Mouse (Mus musculus) MEL (cell line): ENCODE results near the gene Igdcc3.

ENCODE experiments used
- CTCF ChIP-seq, 3 experiments: IDR thresholded peaks in 2 of 3; conservative IDR thresholded peaks in 1 of 3; 2 replicates each; pipeline ENCODE4 v1.5.1; 2011 to 2012; ENCODE audit warnings: low read length in 3 of 3, low read depth in 2 of 3, mild to moderate bottlenecking in 2 of 3, improper control_type of control experiment in 1 of 3, inconsistent platforms in 1 of 3, mixed read lengths in 1 of 3, moderate library complexity in 1 of 3; ENCODE audit not compliant: control insufficient read depth in 1 of 3, insufficient read depth in 1 of 3, poor library complexity in 1 of 3, severe bottlenecking in 1 of 3
- EP300 ChIP-seq, 2 experiments: IDR thresholded peaks; 2 replicates each; pipeline ENCODE4 v1.6.1; 2011; ENCODE audit warnings: improper control_type of control experiment in 2 of 2, low read length in 2 of 2, low read depth in 1 of 2, mild to moderate bottlenecking in 1 of 2
- MYB ChIP-seq: IDR thresholded peaks from 2 replicates; pipeline ENCODE4 v1.6.1; 2011; ENCODE audit warnings: mild to moderate bottlenecking, low read depth, low read length, improper control_type of control experiment
- NRF1 ChIP-seq: IDR thresholded peaks from 2 replicates; pipeline ENCODE4 v1.6.1; 2014; ENCODE audit warnings: low read depth, mild to moderate bottlenecking, inconsistent platforms, low read length, improper control_type of control experiment, moderate library complexity; ENCODE audit not compliant: poor library complexity, insufficient read depth, severe bottlenecking
- POLR2A ChIP-seq, 2 experiments: IDR thresholded peaks; 2 replicates each; pipeline ENCODE4 v1.6.1; 2011 to 2012; ENCODE audit warnings: low read length in 2 of 2, mild to moderate bottlenecking in 2 of 2, control low read depth in 1 of 2, improper control_type of control experiment in 1 of 2, low read depth in 1 of 2, moderate library complexity in 1 of 2; ENCODE audit not compliant: control insufficient read depth in 1 of 2, insufficient read depth in 1 of 2, poor library complexity in 1 of 2
- RCOR1 ChIP-seq: IDR thresholded peaks from 2 replicates; pipeline ENCODE4 v1.6.1; 2012; ENCODE audit warnings: low read depth, mild to moderate bottlenecking, inconsistent platforms, low read length, improper control_type of control experiment
- USF1 ChIP-seq: IDR thresholded peaks from 2 replicates; pipeline ENCODE4 v1.6.1; 2014; ENCODE audit warnings: low read depth, mild to moderate bottlenecking, inconsistent platforms, low read length, improper control_type of control experiment, moderate library complexity
- ZC3H11A ChIP-seq: IDR thresholded peaks from 2 replicates; pipeline ENCODE4 v1.6.1; 2012; ENCODE audit warnings: low read depth, mild to moderate bottlenecking, inconsistent platforms, low read length, improper control_type of control experiment
- ZMIZ1 ChIP-seq: IDR thresholded peaks from 2 replicates; pipeline ENCODE4 v1.6.1; 2012; ENCODE audit warnings: low read depth, mild to moderate bottlenecking, inconsistent platforms, low read length, improper control_type of control experiment, moderate library complexity

GRCm38 (mm10) chr9:65172654-65173053, 31.7 kb downstream of the Igdcc3 start:
- TF ChIP-seq USF1 (no peak), ZC3H11A (no peak), RCOR1 (no peak), NRF1 (no peak), CTCF (IDR thresholded peaks at IDR 0.05 in 2 of 3, conservative IDR thresholded peaks at IDR 0.05 in 1 of 3; ENCODE audit: control insufficient read depth in 1 of 3, insufficient read depth in 1 of 3, low read depth in 2 of 3, low read length in 3 of 3, poor library complexity in 1 of 3, severe bottlenecking in 1 of 3) (no peak), POLR2A (IDR thresholded peaks at IDR 0.05; ENCODE audit: control insufficient read depth in 1 of 2, insufficient read depth in 1 of 2, low read depth in 1 of 2, low read length in 2 of 2, poor library complexity in 1 of 2) (no peak), ZMIZ1 (no peak), EP300 (IDR thresholded peaks at IDR 0.05; ENCODE audit: low read depth in 1 of 2, low read length in 2 of 2) (no peak), MYB (no peak)
